Mouse (Mus musculus) embryo, embryonic 11 days (tissue): ENCODE results near the gene Pxn.
A peak's percentile ranks its signal among the peaks of the same experiment; 100 is the strongest.
"Not testable (repeated sequence)": the region's sequence is repeated elsewhere in the genome, so short reads cannot be mapped to it uniquely, and the experiment has no call there.

Experiments
- DNase-seq: peaks from one replicate; pipeline ENCODE4 v3.0.0-alpha.2; 2015

Pxn gene

DNA sequence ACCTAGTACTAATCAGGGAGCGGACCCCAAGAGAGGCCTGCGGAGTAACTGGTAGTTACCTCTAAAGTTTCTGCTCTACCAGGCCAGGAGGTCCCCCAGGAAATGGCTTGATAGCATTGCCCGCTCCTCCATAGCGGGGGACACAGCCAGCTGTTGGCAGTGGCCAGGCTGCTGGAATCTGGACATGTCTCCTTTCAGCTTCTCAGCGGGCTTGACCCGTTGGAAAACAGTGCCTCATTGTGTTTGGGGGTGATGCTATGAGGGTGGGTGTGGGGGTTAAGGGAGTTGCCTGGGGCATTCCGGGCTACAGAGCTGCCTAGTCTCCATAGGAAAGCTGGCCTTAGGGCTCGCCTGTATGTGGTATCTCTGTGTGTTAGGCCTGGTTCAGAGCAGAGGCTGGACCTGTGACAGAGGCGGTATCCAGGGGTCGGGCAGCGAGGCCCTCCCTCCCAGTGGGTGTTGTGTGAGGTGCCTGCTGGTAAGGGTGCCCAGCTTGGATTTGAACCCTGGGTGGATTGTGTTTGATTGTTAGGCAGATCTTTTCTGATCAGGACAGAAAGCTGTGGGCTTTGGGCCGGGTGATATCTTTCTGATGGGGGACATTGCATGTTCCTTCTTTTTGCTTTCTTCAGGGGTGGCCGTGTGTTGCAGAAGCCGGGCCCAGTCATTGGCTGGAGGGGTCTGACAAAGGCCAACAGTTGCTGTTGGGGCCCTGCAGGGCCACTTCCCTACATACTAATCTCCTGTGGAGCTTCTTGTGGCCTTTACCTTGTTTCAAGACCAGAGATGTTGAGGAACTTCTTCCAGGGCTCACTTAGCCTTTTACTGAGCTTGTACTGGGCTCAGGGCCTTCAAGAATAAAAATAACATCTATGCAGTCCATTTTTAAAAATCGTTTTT, 3.6 kb downstream of the Pxn start:
- no peak for DNase-seq

DNA sequence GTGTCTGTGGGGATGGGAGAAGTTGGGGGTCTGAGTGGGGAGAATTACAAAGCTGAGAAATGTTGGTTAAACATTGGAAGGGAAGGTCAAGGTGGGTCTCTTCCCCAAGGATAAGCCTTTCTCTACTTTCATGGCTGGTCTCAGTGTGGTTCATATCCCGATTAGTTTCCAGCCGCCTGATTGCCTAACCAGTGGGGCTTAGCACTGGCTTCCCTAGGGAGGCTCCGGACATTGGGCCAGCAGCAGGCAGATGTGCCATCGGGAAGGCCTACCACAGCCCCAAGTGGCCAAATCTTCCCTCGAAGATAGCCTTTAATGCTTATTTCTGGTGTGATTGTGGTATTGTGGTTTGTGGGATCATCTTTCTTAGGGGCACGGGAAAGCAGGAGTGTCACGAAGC, 5.9 kb downstream of the Pxn start:
- DNase-seq, result no peak

DNA sequence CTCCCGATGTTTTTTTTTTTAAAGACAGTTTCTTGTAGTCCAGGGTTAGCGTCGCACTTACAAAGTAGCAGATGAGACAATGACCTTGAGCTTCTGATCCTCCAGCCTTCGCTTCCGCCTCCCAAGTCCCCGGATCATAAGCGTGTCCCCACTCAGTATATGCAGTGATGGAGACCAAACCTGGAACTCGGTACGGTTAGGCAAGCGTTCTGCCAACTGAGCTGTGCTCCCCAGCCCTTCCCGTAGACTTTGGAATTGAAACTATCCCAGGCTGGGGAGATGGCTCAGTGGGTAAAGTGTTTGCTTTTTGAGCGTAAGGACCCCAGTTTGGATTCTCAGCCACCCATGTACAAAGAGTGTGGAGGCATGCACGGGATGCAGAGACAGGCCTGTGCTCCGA, 6.8 kb downstream of the Pxn start:
- no peak for DNase-seq

DNA sequence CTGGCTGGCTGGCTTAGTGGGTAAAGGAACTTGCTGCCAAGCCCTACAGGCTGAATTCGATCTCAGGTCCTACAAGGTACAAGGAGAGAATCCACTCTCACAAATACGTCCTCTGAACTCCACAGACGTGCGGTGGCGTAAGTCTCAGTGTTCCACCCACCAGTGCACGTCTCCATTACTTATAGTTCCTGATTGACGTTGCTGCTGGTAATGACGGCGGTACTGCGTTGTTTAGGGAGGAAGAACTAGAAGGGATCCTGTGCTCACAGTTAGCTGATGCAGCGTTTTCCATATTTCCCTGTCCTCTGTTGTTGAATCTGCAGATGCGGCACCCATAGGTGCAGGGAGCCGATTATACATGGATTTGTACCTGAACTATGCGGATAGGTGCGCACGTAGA, 7.2 kb downstream of the Pxn start:
- DNase-seq, result no peak

DNA sequence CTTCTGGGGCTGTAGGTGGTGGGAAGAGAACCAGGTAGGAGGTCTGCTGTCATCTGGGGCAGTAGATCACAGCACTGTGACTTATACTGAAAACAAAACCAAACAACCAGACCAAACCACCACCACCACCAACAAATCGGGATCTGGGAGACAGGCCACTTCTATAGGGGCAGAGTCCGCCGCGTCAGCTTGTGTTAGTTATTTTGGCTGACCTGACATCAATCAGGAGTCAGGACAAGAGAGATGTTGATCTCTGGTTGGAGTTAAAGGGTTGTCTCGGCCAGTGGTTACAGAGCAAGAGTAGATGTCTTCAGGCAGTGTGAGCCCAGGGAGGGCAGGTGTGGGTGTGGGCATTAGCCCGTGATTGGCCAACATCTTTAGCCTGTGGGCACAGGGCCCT, 7.9 kb downstream of the Pxn start:
- DNase-seq, result no peak

DNA sequence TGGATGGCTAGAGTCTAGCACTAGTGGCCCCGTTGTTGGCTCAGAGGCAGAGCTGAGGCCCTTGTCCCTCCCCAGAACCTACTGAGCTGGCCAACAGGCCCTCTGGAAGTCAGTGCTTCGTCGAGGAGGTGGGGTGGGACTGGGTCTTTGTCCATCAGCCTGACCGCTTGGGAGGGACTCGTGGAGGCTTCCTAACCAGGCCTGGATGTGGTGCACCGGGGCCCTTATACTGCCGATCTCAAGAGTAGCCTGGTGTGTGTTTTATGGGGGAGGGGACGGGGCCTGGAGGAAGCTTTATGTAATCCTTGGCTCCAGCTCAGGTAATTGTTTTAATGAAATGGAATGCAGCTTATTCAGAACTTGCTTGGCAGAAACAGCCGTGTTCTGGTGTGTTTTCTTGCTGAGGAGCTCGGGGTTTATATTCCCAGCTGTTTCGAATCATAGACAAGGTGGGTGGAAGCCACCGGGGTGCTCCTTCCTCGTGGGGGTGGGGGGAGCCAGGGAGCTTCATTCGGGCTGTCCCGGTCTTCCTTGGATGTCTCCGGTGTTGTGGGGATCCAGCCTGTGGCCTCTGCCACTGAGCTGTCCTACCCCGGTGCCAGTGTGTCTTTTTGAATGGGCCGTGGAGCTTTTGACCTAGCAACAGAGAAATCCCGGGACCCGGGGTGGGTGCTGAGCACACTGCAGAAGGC, 8.6 kb downstream of the Pxn start:
- no peak for DNase-seq

DNA sequence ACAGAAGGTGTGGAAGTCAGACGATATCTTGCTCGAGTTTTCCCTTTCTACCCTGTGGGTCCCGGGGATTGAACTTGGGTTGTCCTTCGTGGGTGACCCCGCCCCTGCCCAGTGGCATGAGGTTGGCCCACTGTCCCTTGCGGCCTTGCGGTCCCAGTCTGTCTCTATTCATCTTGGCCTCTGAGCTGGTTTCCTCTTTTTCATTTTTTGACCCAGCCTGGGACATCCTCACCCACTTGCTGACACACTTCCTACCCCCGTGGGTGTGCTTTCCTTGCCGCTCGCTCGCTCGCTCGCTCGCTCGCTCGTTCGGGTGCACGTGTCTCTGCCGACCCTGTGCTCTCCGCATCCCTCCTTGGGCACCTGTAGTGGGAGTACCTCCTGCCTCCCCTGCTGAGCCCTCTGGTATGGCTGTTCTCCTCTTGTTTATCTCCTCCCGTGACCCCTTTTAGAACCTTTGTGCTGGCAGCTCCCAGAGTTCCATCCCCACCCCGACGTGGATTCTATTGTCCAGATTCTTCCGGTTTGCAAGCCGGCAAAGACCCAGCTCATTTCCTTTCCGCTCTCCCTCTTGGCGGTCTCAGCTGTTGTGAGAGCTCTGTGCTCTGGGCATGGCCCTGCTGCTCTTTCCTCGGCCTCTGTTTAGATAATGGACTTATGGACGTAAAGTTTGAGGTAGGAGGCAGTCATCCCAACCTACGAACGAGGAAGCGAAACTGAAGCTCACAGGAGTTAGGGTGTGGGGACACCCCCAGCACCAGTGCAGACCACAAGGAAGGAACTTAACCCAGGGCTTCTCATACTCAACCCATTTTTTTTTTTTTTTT, 9.8 kb downstream of the Pxn start:
- DNase-seq, result no peak

DNA sequence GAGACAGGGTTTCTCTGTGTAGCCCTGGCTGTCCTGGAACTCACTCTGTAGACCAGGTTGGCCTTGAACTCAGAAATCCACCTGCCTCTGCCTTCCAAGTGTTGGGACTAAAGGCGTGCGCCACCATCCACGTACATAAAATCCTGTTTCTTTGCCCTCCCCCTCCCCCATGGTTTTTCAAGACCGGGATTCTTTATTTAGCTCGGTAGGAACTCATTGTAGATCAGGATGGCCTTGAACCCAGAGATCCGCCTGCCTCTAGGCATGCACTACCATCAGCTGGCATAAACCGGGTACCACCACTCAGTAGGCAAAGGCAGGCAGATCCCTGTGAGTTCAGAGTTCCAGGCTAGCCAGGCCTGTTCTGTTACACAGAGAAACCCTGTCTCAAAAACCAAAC, 10.4 kb downstream of the Pxn start:
- DNase-seq, result no peak

DNA sequence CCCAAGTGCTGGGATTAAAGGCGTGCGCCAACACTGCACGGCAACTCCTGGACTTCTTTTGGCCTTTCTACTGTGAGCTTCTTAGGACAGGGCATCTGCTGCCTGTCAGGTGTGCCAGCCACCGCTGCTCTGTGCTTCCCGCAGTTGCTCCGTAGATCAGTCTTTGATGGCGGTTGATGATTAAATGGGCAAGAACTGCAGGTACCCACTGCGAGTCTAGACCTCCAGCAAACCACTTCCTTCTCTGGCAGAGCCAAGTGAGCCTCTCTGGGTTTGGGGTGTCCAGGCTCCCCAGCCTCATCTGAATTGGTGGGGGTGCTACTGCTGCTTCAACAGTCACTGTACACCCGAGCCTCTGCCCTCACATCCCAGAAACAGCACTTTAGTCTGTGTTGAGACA, 11.0 kb downstream of the Pxn start:
- no peak for DNase-seq

DNA sequence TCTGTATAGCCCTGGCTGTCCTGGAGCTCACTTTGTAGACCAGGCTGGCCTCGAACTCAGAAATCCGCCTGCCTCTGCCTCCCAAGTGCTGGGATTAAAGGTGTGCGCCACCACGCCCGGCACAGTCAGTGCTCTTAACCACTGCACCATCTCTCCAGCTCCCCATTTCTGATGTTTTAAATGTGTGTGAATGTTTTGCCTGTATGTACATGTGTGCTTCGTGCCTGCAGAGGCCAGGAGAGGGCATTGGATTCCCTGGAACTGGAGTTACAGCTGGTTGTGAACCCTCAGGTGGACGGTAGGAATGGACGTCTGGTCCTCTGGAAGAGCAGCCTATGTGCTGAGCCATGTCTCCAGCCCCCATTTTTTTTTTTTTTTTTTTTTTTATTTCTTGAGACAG, 11.7 kb downstream of the Pxn start:
- DNase-seq, result not testable (repeated sequence)

DNA sequence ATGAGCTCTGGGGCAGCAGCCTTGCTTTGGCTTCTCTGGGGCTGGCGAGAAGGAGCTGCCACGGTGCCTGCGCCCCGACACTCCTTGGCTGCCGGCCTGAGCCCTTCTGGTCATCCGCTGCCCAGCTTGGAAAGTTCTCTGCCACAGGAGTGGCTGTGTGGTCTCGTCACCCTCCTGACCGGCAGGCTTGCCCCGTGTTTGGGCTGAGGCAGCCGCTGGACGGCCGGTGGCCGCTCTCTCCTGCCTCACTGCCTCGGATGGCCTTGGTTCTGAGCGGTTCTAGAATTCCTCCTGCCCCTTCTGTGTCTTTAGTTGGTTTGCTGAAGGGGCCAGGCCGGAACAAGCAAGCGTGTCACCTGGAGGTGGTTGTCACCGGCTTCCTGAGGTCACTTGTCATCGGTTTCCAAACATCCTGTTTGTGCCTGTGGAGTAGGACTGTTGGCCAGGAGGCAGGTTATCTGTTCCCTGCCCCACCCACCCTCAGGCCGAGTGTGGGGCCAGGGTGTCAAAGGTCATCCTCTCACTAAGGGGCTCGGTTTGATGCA, 13.9 kb downstream of the Pxn start:
- no peak for DNase-seq

DNA sequence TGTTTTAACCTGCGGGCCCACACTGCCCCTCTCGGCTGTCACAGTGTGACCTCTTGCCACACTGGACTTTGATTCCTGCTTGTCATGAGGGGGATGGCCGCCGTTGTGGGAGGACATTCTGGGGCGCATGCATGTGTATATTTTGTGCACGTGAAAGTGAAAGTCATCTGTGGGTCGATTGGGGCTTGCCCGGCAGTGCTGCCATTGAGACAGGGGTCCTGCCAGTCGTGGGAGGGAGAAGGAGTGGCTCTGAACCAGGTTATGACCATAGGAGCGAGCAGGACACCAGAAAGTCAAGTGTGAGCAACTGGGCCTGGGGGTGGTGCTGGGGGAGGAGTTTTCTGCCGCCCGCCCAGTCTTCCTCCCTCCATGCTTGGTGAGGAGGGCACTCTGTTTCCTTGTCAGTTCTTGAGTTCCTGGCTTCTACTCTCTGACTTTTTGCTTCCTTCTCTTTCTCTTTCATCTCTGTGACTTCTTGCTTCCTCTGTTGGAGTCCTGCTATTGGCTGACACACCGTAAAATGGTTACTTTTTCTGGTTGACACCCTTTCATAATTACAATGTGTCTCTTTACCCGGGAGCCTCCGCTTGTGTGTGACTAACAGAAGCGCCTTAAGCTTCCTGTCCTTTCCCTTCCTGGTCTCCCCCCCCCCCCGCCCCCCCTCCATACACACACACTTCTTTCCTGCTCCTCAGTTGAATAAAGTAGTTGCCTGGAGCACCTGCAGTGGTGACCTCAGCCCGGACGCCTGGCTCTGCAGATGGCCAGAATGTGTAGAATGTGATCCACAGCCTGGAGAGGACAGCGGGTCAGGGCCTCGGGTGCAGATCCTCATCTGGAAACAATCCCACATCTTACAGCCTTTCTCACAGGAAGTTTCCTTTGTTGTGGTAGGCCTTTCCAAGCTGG, 15.3 kb downstream of the Pxn start:
- DNase-seq, result peak; percentile 71

DNA sequence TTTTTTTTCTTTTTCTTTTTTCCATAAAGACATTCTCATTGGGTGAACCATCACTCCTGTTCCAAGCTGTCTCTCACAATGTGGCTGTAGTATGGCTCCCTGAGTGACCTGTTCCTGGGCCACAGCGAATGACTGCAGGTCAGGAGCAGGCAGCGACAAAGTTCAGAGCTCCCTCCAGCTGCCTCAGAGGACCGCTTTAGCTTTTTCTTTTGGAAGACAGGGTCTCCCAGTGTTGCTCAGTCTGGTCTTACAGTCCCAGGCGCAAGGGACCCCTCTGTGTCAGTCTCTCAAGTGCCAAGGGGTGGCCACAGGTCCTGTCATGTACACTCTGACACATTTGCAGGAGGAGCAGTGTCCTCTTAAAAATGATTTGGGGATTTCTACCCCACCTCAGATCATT, 16.1 kb downstream of the Pxn start:
- no peak for DNase-seq

DNA sequence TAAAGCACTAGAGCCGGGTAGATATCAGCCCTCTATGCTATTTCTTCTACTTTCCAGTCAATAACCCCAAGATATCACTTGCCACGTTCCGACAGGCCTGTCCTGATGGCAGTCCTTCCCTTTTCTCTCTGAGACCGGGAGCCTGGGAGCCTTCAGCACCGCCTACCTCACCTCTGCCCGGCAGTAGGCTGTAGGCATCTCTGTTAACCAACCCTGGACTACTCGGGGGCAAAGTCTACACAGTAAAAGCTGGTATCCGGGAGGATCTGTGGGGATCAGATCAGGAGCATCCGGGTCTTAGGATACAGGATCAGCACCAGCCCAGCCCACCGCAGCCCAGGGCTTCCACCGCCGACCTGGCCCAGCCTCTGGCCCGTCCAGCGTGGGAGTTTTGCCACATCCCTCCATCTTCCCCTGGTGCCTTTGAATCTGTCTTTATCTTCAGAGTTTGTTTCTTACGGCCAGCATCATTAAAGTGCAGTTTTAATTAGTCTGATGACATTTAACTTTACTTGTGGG, 16.6 kb downstream of the Pxn start:
- no peak for DNase-seq

DNA sequence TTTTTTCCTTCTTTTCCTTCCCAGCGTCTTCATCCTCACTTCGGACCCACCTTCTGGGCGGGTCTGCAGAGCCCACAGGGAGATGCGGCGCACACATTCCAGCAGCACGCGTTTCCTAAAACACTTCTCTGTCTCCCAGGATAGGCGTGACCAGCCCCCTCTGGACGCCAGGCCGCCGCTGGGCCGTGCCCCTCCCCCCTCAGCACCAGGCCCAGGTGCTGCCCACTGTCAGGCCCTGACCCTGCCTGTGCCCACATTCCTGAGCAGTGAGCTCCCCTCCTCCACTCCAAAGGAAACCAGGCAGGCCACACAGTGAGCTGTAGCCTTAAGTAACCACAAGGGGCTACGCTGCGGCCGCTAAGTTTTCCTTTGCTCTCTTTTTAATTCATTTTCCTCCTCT, 17.5 kb downstream of the Pxn start:
- DNase-seq, result peak; percentile 81

DNA sequence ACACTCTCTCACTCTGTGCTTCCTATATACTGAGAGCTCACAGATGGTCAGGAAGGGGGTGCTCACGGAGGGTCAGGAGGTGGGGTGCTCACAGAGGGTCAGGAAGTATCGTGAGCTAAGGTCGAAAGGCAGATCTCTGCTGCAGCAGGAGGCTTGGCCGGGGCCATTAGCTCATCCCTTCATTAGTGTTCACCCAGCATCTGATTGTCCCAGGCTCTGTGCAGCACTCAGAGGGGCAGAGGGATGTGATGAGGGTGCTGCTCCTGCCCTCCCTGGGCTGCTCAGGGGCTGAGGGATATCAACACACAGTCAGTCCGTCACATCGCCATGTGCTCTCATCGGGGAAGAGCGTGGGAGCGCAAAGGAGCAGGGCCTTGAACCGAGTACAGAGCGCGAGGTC, 18.0 kb downstream of the Pxn start:
- DNase-seq, result no peak

DNA sequence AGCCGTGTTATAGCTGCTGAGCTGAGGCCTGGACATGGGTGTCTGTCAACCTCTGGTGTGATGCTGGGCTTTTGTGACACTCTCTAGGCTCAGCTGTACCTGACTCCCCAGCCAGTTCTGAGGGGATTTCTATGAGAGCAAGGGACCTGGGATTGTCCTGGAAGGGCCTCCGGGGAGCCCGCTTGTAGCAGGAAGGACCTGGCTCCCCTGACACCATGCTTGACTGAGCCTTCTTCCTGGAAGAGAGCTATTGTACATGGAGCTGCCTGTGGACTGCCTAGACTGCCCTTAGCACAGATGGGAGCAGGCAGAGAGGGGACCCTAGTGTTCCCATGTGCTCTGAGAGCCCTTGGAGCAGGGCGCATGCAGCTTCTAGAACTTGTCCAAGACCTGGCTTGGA, 18.9 kb downstream of the Pxn start:
- no peak for DNase-seq

DNA sequence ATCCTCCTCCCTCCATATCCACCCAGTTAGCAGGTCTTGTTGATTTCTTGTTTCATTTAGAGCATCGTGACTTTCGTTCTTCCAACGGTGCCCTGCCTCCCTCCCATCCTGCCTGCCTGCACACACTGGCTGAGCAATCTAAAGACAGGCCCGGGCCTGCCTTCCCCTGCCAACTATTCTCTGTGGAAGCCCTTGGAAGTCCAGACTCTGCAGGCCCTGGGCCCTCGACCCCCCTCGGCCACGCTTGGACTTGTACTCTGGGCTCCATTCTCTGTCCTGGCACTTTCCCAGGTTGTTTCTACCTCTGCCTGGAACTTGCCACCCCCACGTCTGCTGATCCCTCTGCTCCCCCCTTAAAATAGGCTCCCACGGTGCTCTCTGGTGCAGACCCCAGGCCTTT, 19.5 kb downstream of the Pxn start:
- no peak for DNase-seq

DNA sequence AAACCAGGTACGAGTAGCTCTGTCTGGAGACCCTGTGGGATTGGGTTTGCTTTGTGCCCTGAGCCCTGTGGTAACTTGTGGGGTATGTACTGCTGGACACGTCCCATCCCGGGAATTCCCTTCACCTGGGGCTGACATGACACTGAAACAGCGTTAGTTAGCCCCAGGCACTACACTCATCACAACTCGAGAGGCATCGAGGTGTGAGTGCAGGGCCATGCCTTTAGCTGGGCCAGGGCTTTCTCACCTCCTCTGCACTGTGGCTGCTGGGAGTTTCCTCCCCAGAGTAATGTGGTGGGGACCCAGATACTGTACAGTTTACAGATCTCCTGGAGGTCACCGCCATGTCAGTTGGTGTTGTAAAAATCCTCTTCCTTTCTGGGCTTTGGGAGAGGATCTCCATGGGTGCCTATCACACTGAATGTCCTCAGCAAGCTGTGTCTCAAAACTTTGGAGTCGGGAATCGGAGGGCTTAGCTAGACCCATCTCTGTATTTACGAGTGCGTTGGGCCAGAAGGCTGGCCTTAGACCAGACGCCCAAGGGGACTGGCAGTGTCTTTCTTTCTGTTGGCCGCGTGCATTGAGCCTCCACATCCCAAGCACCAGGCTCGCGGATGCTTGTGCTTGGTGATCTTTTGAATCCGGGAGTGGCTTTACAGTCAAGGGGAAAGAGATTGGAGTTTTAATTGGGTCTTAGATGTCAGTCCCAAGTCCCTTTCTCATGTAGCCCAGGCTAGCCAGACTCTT, 20.2 kb downstream of the Pxn start:
- DNase-seq, result no peak

DNA sequence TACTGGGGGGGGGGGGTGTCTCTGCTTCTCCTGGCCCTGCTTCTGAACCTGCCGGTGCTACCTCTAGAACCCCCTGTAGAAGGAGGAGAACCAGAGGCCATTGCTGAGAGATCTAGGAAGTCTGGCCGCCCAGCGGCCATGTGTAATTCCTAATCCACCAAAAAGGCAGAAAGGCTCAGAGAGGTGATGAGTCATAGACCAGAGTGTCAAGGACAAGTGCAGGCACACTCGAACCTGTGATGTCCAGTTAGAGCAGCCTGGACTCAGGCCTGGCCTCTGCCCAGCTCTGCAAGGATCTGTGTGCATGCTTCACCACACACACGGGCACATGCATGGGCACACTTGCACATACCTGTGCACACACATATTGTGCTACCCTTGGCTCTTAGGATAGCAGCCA, 21.7 kb downstream of the Pxn start:
- DNase-seq, result no peak

DNA sequence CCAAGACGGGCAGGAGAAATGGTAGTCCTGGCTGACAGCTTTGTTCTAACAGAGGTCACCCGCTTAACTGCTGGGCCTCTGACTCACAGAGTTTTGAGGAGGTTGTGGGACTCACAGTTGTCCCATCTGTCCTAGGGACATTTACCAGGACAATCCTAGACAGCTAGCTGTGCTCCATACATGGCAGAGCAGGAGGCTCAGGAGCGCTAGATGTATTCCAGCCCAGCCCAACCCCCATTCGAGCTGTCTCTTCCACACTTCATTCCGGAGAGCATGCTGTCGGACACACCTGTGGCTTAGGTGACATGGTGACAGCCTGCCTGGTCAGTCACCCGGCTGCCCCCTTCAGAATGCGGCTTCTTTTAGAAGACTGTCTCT, 22.9 kb downstream of the Pxn start:
- DNase-seq, result no peak
